In the genomic region with DNA sequence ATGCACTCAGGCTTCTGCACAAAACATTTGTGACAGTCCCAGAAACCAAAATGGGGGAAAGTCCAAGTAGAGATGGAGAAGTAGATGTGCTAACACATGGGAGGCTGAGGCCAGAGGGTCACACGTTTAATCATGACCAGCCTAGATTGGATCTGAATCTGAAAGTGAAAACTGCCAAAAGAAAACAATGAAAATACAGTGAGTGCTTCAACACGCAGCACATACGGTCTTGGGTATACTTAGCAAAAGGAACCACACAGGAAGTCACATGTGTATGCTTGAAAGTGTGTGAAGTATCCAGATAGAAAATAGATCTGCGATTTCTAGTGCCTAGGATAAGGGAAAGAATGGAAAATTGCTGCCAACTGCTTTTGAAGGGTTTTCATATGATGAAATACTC, we compare ENCODE assay signal across 20 mouse cellular contexts. TPM values are rescaled to one million over a fixed set of nuclear protein-coding genes. Genes with fewer than 3 reads are reported as not detected.
DNase-seq lines count a peak whose midpoint lies in the region; ATAC-seq lines count a peak whose summit lies in the region.
"Had no signal": no experiment of that assay in that cellular context is flagged by ENCODE, and none has a peak within 500 bp of the region (broad histone marks: within the 10 kb centered on the region; RNA-seq: fewer than 3 reads in every experiment).

No protein-coding gene starts in this region.

- ATAC-seq in CD4-positive, CD25-positive, alpha-beta regulatory T cell, adult 4 months = peak; percentile 63
- ATAC-seq in common myeloid progenitor, adult 5-6 weeks (replicated peaks; ENCODE audit: low read depth, poor library complexity, severe bottlenecking) = 0 out of 2 replicates have a peak, but pooled peaks have one; percentile 22
- ATAC-seq in frontal cortex, adult (ENCODE audit: low TSS enrichment) = no peak
- ATAC-seq: forebrain, embryonic 14.5 days; Patski had no signal

- DNase-seq in lung, postnatal 25 days (ENCODE audit: low spot score) = peak; percentile 12
- no peak for DNase-seq in lung, postnatal 14 days
- DNase-seq in naive thymus-derived CD4-positive, alpha-beta T cell, adult 2 months (ENCODE audit: low read depth) = peak; percentile 50
- DNase-seq in left cerebral cortex, adult 18-20 months (ENCODE audit: low spot score in 2 of 2) = no peak
- no peak for DNase-seq in kidney, postnatal 10 days
- DNase-seq: adrenal gland, postnatal 14 days; B cell, adult 2 months; cerebellum, adult 11 months; cerebellum, postnatal 10 days; gastrocnemius, postnatal 36 days; heart, postnatal 14 days; thymus, adult 18-20 months had no signal

RNA-seq across cellular contexts. Expression of a gene that starts 36.8 kb away (rescaled TPM):
- polyA plus RNA-seq in CD4-positive, CD25-positive, alpha-beta regulatory T cell, adult 4 months (2017; shearing (Covaris generic)) = under 1 TPM; 0.09 to 0.44 TPM
- 0.18 TPM in 1 of 2 replicates, not detected in the other for total RNA-seq in common myeloid progenitor, adult 5-6 weeks (2017)
- total RNA-seq in left cerebral cortex, adult 18-20 months (2021) = under 1 TPM; 0.07 to 0.16 TPM
- total RNA-seq: midbrain, postnatal 0 days had no signal
- polyA plus RNA-seq: embryonic facial prominence, embryonic 11.5 days; neural tube, embryonic 12.5 days had no signal

RNA-seq across cellular contexts. Expression of a gene that starts 46.1 kb away (rescaled TPM):
- polyA plus RNA-seq in CD4-positive, CD25-positive, alpha-beta regulatory T cell, adult 4 months (2017; shearing (Covaris generic)) = 10 to 100 TPM; 41.1 to 45.7 TPM
- total RNA-seq in common myeloid progenitor, adult 5-6 weeks (2017) = 30.4 and 37.1 TPM in 2 replicates
- 10 to 100 TPM; 18.5 to 18.8 TPM for total RNA-seq in left cerebral cortex, adult 18-20 months (2021)

Comparison
In these comparisons a context has a peak if more than half of its experiments do, and no peak if none do; other contexts are left out.
1. DNase-seq: peak in lung, postnatal 25 days (single experiment) and naive thymus-derived CD4-positive, alpha-beta T cell, adult 2 months (single experiment); none in lung, postnatal 14 days (single experiment), left cerebral cortex, adult 18-20 months (0 of 2) and kidney, postnatal 10 days (single experiment).